Mouse (Mus musculus) inflammation-experienced regulatory T-cells (primary cell): Measurements from ENCODE around the gene Scn4a. TPM values are rescaled to one million over a fixed set of nuclear protein-coding genes. Genes with fewer than 3 reads are reported as not detected.

Experiments
- polyA plus RNA-seq, 2 experiments: library from polyadenylated mRNA; unstranded; fragments of 100-300 nt; shearing (Covaris generic); gene quantifications; one replicate each; pipeline ENCODE4 v1.2.1; 2017

The Scn4a gene
- polyA plus RNA-seq: under 1 TPM; 0.02 to 0.29 TPM

GRCm38 (mm10) chr11:106353188-106353587 is at the start of gene Scn4a:
Gene Scn4a (minus strand): TSS chr11:106353288.

GRCm38 (mm10) chr11:106387791-106388216 is 34.7 kb upstream of the Scn4a start, which contains the start of gene Icam2:
Gene Icam2 (minus strand): TSS chr11:106388075.

GRCm38 (mm10) chr11:106365366-106365765 is 12.3 kb upstream of the Scn4a start, which contains the start of gene Prr29:
Gene Prr29 (plus strand): TSS chr11:106365472.

GRCm38 (mm10) chr11:106314333-106314812 is 38.7 kb downstream of the Scn4a start, which contains the start of gene Cd79b:
Gene Cd79b (minus strand): TSS chr11:106314762.

GRCm38 (mm10) chr11:106301765-106302164 is 51.3 kb downstream of the Scn4a start, which contains the start of gene Gh:
Gene Gh (minus strand): TSS chr11:106301865.

GRCm38 (mm10) chr11:106276454-106276853 is 76.6 kb downstream of the Scn4a start, which contains the start of gene Tcam1:
Gene Tcam1 (plus strand): TSS chr11:106276672.

GRCm38 (mm10) chr11:106272644-106273310 is 80.3 kb downstream of the Scn4a start, which contains the start of gene Smarcd2:
Gene Smarcd2 (minus strand): TSS chr11:106272972.

Other genes starting within 250 kb of the Scn4a start
- gene Gm10840, start 192.4 kb downstream of the Scn4a start, polyA plus RNA-seq: 1 to 10 TPM; 1.2 to 4.5 TPM
- 1,000 to 10,000 TPM; 1,428 to 1,622 TPM for gene Limd2, start 192.4 kb downstream of the Scn4a start, polyA plus RNA-seq
- 10 to 100 TPM; 35.2 to 44.5 TPM for gene Strada, start 151.1 kb downstream of the Scn4a start, polyA plus RNA-seq
- gene Ccdc47, start 136.9 kb downstream of the Scn4a start, polyA plus RNA-seq: 100 to 1,000 TPM; 109 to 115 TPM
- gene Ddx42, start 136.4 kb downstream of the Scn4a start, polyA plus RNA-seq: 100 to 1,000 TPM in 1 of 2 experiments, 10 to 100 TPM in 1; 94.5 to 104 TPM
- 10 to 100 TPM; 67.1 to 82.1 TPM for gene Ftsj3, start 97.2 kb downstream of the Scn4a start, polyA plus RNA-seq
- gene Psmc5, start 97.1 kb downstream of the Scn4a start, polyA plus RNA-seq: 100 to 1,000 TPM; 177 to 179 TPM
- 100 to 1,000 TPM; 151 to 190 TPM for gene Smarcd2, start 80.3 kb downstream of the Scn4a start, polyA plus RNA-seq
- gene Tcam1, start 76.6 kb downstream of the Scn4a start, polyA plus RNA-seq: under 1 TPM; 0.07 to 0.45 TPM
- gene Gh, start 51.4 kb downstream of the Scn4a start, polyA plus RNA-seq: under 1 TPM in 1 of 2 experiments, not detected in 1; 0.55 TPM
- 10 to 100 TPM; 34.7 to 52.4 TPM for gene Cd79b, start 38.5 kb downstream of the Scn4a start, polyA plus RNA-seq
- gene Prr29, start 12.2 kb upstream of the Scn4a start, polyA plus RNA-seq: under 1 TPM in 1 of 2 experiments, not detected in 1; 0.55 TPM
- gene Icam2, start 34.8 kb upstream of the Scn4a start, polyA plus RNA-seq: 100 to 1,000 TPM in 1 of 2 experiments, 10 to 100 TPM in 1; 89.2 to 139 TPM
- gene Ern1, start 134.6 kb upstream of the Scn4a start, polyA plus RNA-seq: 1 to 10 TPM; 4.0 to 6.1 TPM